Mouse (Mus musculus) kidney, postnatal 10 days (tissue): ENCODE data around the gene Chd2.
A peak's percentile ranks its signal among the peaks of the same experiment; 100 is the strongest.

Experiments
- DNase-seq: peaks from one replicate; pipeline ENCODE4 v3.0.0; 2021; ENCODE audit warnings: mixed read lengths

Gene Chd2

GRCm38 (mm10) chr7:73561492-73562055 is 19.9 kb upstream of the Chd2 start:
- DNase-seq = no peak

GRCm38 (mm10) chr7:73560811-73561210 is 19.2 kb upstream of the Chd2 start:
- no peak for DNase-seq

GRCm38 (mm10) chr7:73559853-73560190 is 18.2 kb upstream of the Chd2 start:
- DNase-seq = no peak

GRCm38 (mm10) chr7:73559170-73559852 is 17.7 kb upstream of the Chd2 start:
- DNase-seq = no peak

GRCm38 (mm10) chr7:73558293-73559169 is 16.9 kb upstream of the Chd2 start:
- DNase-seq = peak; percentile 100

- DNase-seq = peak; percentile 64
These were observed 16.1 kb upstream of the Chd2 start for GRCm38 (mm10) chr7:73557671-73558265.

- no peak for DNase-seq
These were observed 15.3 kb upstream of the Chd2 start for GRCm38 (mm10) chr7:73556688-73557667.

- no peak for DNase-seq
These were observed 14.4 kb upstream of the Chd2 start for GRCm38 (mm10) chr7:73555918-73556580.

GRCm38 (mm10) chr7:73554849-73555248 is 13.2 kb upstream of the Chd2 start:
- DNase-seq = no peak

- no peak for DNase-seq
These were observed 11.5 kb upstream of the Chd2 start for GRCm38 (mm10) chr7:73553160-73553559.

- no peak for DNase-seq
These were observed 10.6 kb upstream of the Chd2 start for GRCm38 (mm10) chr7:73552054-73552750.

GRCm38 (mm10) chr7:73551370-73551769 is 9.7 kb upstream of the Chd2 start:
- DNase-seq = no peak

- DNase-seq = no peak
These were observed 6.4 kb upstream of the Chd2 start for GRCm38 (mm10) chr7:73548051-73548450.

- DNase-seq = no peak
These were observed 5.2 kb upstream of the Chd2 start for GRCm38 (mm10) chr7:73546561-73547510.

- no peak for DNase-seq
These were observed 3.4 kb upstream of the Chd2 start for GRCm38 (mm10) chr7:73545004-73545403.

- no peak for DNase-seq
These were observed 662 bp upstream of the Chd2 start for GRCm38 (mm10) chr7:73542131-73542853.

- no peak for DNase-seq
These were observed 595 bp downstream of the Chd2 start for GRCm38 (mm10) chr7:73541079-73541390.

- no peak for DNase-seq
These were observed 1.2 kb downstream of the Chd2 start for GRCm38 (mm10) chr7:73540202-73541078.
